Mouse (Mus musculus) kidney, adult 2 months (tissue): ENCODE measurements around the gene Kpna3. TPM values are rescaled to one million over a fixed set of nuclear protein-coding genes. Genes with fewer than 3 reads are reported as not detected.
A peak's percentile ranks its signal among the peaks of the same experiment; 100 is the strongest.

Experiments used
- DNase-seq: peaks from one replicate; pipeline ENCODE4 v3.0.0; 2021
- H3K27ac ChIP-seq: fragments of 200-500 bp; 2 replicates; pipeline ENCODE4 v1.5.1; 2012; ENCODE audit warnings: low read depth, low read length, control low read depth, inconsistent platforms; ENCODE audit not compliant: insufficient read depth
- H3K27me3 ChIP-seq: fragments of 200-500 bp; replicated peaks from 2 replicates; pipeline ENCODE4 v1.6.1; 2012; ENCODE audit warnings: mild to moderate bottlenecking, moderate library complexity, low read length, inconsistent platforms; ENCODE audit not compliant: control insufficient read depth, insufficient read depth
- H3K36me3 ChIP-seq: fragments of 200-500 bp; 2 replicates; pipeline ENCODE4 v1.6.1; 2012; ENCODE audit warnings: mild to moderate bottlenecking, moderate library complexity, low read length, inconsistent platforms; ENCODE audit not compliant: control insufficient read depth, insufficient read depth
- H3K4me1 ChIP-seq: fragments of 200-500 bp; 2 replicates; pipeline ENCODE4 v1.6.1; 2011; ENCODE audit warnings: low read length; ENCODE audit not compliant: control insufficient read depth, insufficient read depth
- H3K4me3 ChIP-seq: fragments of 200-500 bp; 2 replicates; pipeline ENCODE4 v1.5.1; 2011; ENCODE audit warnings: mild to moderate bottlenecking, low read depth, low read length, control low read depth; ENCODE audit not compliant: insufficient read depth
- CTCF ChIP-seq: fragments of 200-500 bp; conservative IDR thresholded peaks from 2 replicates; pipeline ENCODE4 v1.5.1; 2011; ENCODE audit warnings: low read depth, mild to moderate bottlenecking, control low read depth, low read length, moderate library complexity, mixed read lengths; ENCODE audit not compliant: insufficient read depth, insufficient read length
- POLR2A ChIP-seq: fragments of 200-500 bp; IDR thresholded peaks from one replicate; pipeline ENCODE4 v1.6.1; 2011; ENCODE audit warnings: low read depth, low read length, control low read depth
- WGBS: fragments of 180-500 bp; shearing (Covaris S2); methylation state at CpG from one replicate; pipeline ENCODE4 v1.1.7; 2018; 5-methylcytosine and 5-hydroxymethylcytosine counted together
- polyA plus RNA-seq: library from polyadenylated mRNA; depleted of rRNA; stranded (reverse); fragments of >200 nt; gene quantifications from 2 replicates; pipeline ENCODE4 v1.2.3, GENCODE M21; 2012; rRNA removed

The Kpna3 gene
- 5.9 and 8.4 TPM in 2 replicates for polyA plus RNA-seq

DNA sequence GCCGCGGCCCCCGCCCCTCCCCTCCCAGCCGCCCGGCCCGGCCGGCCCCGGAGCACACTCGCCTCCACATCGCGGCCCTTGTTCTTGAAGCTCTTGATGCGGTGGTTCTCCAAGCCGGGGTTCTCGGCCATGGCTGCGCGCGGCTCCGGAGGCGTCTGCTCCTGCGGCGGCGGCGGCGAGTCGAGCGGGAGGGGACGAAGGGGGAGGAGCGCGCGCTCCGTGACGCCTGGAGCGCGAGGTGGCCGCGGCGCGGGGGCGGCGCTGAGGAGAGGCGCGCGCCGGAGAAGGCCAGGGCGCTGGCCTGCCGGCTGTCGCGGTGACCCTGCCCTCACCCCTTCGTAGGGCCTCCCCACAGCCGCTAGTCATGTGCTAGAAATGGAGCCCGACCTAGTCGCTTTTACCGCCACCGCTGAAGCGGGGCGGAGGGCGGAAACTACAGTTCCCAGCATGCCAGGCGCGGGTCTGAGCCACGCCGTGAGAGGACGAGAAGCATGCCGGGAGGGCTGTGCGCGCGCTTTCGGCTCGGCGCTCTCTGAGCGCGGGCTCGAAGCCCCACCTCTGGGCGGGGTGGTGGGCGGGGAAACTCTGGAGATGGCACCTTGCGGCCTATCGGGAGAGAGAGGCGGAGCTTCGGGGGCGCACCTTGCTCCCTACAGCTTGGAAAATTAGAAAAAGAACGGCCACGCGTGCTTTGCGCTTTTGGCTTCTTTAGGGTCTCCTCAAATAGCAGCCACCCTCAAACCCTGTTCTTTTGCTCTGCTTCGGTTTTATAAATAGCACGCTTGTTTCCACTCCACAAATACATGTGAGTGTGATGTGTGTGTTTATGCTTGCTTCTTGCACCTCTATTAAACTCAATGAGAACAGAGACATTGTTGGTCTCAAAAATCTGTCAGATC, at the start of gene Kpna3:
TSS of gene Kpna3 (minus strand) at position 214 of the 899 bp plus-strand sequence.
- DNase-seq = peak; percentile 99
- Histone ChIP-seq H3K36me3 (no peaks in the 10 kb centered on the region), H3K4me3 (peak within 1 kb of the TSS; percentile 62), H3K27me3 (no peaks in the 10 kb centered on the region), H3K27ac (0 out of 2 replicates have a peak within 1 kb of the TSS, but pooled peaks have one; percentile 4), H3K4me1 (peaks cover 6% of the 10 kb centered on the region; the same call in 1 of the 2 replicates)
- TF ChIP-seq CTCF (no peak), POLR2A (no peak)
- 1% methylated on average over 85 of the region's 85 CpGs for WGBS

DNA sequence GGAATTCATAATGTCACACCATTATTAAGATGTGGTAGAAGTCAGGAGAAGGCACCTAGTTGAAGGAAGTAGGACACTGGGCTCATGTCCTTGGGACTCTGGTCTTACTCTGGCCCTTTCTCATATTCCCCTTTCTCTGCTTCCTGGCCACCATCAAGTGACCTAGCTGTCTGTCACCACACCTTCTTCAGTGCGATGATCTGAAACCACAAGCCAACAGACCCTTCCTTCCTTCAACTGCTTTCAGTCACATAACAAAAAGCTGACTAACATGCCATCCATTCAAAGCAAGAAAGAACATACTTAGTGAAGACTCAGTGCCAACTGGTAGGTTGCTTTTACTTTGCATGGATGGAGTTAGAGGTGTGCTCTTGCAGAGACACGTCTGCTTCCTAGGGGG, 20.7 kb upstream of the Kpna3 start:
- Histone ChIP-seq H3K27ac (no peak overlapping the region), H3K4me1 (no peaks in the 10 kb centered on the region), H3K27me3 (no peaks in the 10 kb centered on the region), H3K4me3 (no peak overlapping the region), H3K36me3 (no peaks in the 10 kb centered on the region)
- TF ChIP-seq POLR2A = no peak
- TF ChIP-seq CTCF = no peak
- WGBS = 62% methylated on average over 2 of the region's 2 CpGs
- DNase-seq = no peak

DNA sequence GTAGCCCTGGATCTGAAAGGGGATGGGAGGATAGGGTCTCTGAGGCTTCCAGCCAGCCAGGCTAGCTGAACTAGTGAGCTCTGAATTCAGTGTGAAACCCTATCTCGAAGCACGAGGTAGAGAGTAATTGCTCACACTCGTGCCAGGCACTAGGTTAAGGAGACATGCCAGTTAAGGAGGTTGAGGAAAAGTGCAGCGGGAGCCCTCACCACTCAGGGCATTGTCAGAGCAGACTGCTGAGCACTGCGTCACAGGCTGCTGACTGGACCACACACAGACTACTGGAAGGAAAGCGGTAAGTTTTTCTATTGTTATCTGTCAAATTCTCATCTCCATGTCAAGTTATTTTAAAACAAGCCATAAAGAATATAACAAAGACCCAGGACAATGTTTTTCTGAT, 17.8 kb upstream of the Kpna3 start:
- Histone ChIP-seq H3K27me3 (no peaks in the 10 kb centered on the region), H3K4me1 (no peaks in the 10 kb centered on the region), H3K36me3 (no peaks in the 10 kb centered on the region), H3K4me3 (no peak overlapping the region), H3K27ac (no peak overlapping the region)
- 34% methylated on average over 6 of the region's 6 CpGs for WGBS
- TF ChIP-seq POLR2A (no peak), CTCF (no peak)
- no peak for DNase-seq

DNA sequence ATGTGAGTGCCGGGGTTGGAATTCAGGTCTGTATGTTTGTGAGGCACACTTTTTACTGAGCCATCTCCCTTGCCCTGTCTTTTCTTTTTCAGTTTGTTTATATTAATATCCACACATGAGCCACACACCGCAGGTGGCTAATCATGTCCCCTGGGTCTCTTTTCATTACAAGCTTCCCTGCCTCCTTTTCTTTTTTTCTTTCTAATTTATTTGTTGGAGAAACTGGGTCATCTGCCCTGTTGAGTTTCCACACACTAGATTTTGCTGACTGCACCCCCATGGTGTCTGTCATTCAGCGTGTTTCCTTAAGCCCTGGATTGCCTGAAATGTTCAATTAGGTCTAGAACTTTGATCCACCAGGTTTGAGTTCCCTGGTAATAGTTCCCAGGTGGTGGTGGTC, 15.9 kb upstream of the Kpna3 start:
- TF ChIP-seq POLR2A = no peak
- Histone ChIP-seq H3K4me3 (no peak overlapping the region), H3K27me3 (no peaks in the 10 kb centered on the region), H3K27ac (no peak overlapping the region), H3K36me3 (no peaks in the 10 kb centered on the region), H3K4me1 (no peaks in the 10 kb centered on the region)
- 89% methylated on average over 3 of the region's 3 CpGs for WGBS
- DNase-seq = no peak

DNA sequence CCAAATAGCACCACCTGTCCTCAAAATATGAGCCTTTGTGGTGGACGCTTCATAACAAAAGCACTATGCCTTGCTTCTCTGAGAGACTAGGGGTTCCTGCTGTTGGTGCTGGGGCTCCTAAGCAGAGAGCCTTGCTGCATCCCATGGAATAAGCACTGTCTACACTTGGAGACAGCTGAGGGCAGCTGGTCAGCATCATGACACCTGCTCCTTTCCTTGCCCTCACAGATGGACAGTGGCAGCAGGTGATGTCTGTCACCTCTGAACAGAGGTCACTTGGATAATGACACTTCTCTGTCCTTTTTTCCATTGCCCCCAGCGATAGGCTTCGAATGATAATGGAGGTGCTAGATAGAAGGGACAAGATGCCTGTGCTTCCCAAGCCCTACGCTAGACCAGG, 13.4 kb upstream of the Kpna3 start:
- no peaks in the 10 kb centered on the region for H3K36me3 ChIP-seq
- H3K27ac ChIP-seq = no peak overlapping the region
- no peak for TF ChIP-seq CTCF
- TF ChIP-seq POLR2A = no peak
- H3K4me3 ChIP-seq = no peak overlapping the region
- H3K27me3 ChIP-seq = peaks cover 1% of the 10 kb centered on the region; the same call in 1 of the 2 replicates
- H3K4me1 ChIP-seq = no peaks in the 10 kb centered on the region
- no peak for DNase-seq
- WGBS = 81% methylated on average over 4 of the region's 4 CpGs

DNA sequence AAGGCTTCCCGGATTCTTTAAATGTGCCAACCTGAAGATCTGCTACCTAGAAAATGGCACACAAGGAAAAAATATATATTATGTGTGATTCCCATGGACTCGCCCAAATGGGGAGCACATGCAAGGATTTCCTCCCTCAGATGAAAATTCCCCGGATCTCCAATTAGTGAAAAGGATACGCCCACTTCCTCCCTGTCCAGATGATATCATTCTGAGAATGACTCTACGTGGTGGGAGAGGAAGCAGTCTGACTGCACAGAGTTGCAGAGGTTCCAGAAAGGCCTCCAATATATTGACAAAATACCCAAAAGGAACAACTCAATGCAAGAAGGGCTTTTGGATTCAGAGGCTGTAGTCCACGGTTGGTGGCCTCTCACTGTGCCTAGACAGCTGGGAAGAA, 12.8 kb upstream of the Kpna3 start:
- Histone ChIP-seq H3K4me3 (no peak overlapping the region), H3K27ac (no peak overlapping the region), H3K27me3 (peaks cover 1% of the 10 kb centered on the region; the same call in 1 of the 2 replicates), H3K4me1 (no peaks in the 10 kb centered on the region), H3K36me3 (no peaks in the 10 kb centered on the region)
- DNase-seq = no peak
- TF ChIP-seq CTCF = no peak
- no peak for TF ChIP-seq POLR2A
- 50% methylated on average over 6 of the region's 6 CpGs for WGBS

DNA sequence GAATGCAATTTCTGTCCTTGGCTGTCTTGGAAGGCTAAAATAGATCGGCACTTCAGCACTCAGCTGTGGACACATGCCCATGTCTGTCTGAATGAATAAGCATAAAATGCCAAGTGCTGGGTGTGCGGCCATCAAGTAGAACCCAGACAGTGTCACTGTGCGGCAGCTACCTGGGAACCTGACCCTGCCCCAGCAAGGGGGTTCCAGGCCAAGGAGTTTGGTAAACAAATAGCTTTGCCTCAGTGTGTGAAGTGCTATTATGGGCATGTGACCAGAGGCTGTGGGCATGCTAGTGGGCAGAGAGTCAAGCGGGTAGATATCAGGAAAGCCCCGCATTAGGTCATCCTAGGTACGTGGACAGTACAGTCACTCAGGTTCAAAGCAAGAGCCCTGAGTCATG, 8.1 kb upstream of the Kpna3 start:
- no peak overlapping the region for H3K27ac ChIP-seq
- DNase-seq = no peak
- no peak overlapping the region for H3K4me3 ChIP-seq
- H3K4me1 ChIP-seq = no peaks in the 10 kb centered on the region
- peaks cover 1% of the 10 kb centered on the region; the same call in 1 of the 2 replicates for H3K27me3 ChIP-seq
- TF ChIP-seq POLR2A (no peak), CTCF (no peak)
- H3K36me3 ChIP-seq = no peaks in the 10 kb centered on the region
- 71% methylated on average over 6 of the region's 6 CpGs for WGBS
